ENCODE assay signal across 20 mouse cellular contexts in the genomic region with DNA sequence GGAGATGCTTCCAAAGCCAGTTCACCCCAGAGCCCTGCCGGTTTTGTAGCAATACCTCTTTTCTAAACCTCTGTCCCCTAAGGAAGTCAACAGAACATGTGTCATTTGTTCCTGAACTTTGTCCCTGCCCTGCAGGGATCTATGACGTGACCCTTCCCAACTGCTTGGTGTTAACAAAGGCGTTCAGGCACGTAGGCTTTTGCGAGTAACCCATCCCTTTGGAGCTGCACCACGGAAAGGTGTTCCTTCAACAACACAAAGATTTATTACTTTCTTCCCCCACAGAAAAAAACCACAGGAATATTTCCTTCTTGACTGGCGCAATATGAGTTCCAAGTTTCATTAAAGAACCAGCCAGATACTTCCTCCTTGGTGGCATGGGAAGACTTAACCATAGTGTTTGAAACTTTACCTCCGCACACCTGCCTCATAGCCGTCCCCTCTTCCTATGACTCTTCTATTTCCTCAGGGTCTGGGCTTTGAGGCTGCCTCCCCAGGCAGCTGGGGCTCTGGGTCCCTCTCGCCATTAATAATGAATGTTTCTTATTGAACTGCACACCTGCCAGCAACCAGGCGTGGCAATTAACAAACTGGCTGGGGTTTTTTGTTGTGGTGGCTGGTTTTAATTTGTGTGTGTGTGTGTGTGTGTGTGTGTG. TPM values are rescaled to one million over a fixed set of nuclear protein-coding genes. Genes with fewer than 3 reads are reported as not detected.
A peak's percentile ranks its signal among the peaks of the same experiment; 100 is the strongest.
DNase-seq lines count a peak whose midpoint lies in the region; ATAC-seq lines count a peak whose summit lies in the region.
"Had no signal": no experiment of that assay in that cellular context is flagged by ENCODE, and none has a peak within 500 bp of the region (broad histone marks: within the 10 kb centered on the region; RNA-seq: fewer than 3 reads in every experiment).

No protein-coding gene starts in this region.

- H3K9me3 ChIP-seq in liver, embryonic 16.5 days (replicated peaks; ENCODE audit: control insufficient read depth, low read length), result no peaks in the 10 kb centered on the region
- no peaks in the 10 kb centered on the region for H3K9me3 ChIP-seq in liver, embryonic 11.5 days (ENCODE audit: control insufficient read depth, low read length)
- no peaks in the 10 kb centered on the region for H3K9me3 ChIP-seq in intestine, embryonic 16.5 days (ENCODE audit: control insufficient read depth, low read length)
- H3K9me3 ChIP-seq: heart, embryonic 13.5 days; hindbrain, embryonic 10.5 days; liver, embryonic 15.5 days; midbrain, embryonic 12.5 days had no signal

- no peaks in the 10 kb centered on the region for H3K27me3 ChIP-seq in liver, embryonic 16.5 days (ENCODE audit: control insufficient read depth, insufficient read depth, low read depth, low read length)
- no peaks in the 10 kb centered on the region; the same call in none of the 2 replicates for H3K27me3 ChIP-seq in liver, embryonic 11.5 days (replicated peaks; ENCODE audit: control insufficient read depth, insufficient read depth, low read length)
- no peaks in the 10 kb centered on the region for H3K27me3 ChIP-seq in intestine, embryonic 16.5 days (replicated peaks; ENCODE audit: control insufficient read depth, insufficient read depth, low read length)
- H3K27me3 ChIP-seq: heart, embryonic 13.5 days had no signal

- no peak for DNase-seq in liver, embryonic 11.5 days (ENCODE audit: low spot score)
- DNase-seq in left cerebral cortex, postnatal 36 days (ENCODE audit: low spot score in 2 of 2), result no peak
- DNase-seq in cerebellum, postnatal 14 days, result no peak
- DNase-seq in adrenal gland, postnatal 25 days, result no peak
- DNase-seq: adrenal gland, adult 8-10 months; cerebellum, adult 9-10 months; embryo, embryonic 11 days; kidney, postnatal 25 days; right cerebral cortex, adult 18-20 months; thymus, adult 18-20 months had no signal

- H3K4me1 ChIP-seq in liver, embryonic 16.5 days (ENCODE audit: control insufficient read depth, low read depth, low read length), result peaks cover 10% of the 10 kb centered on the region
- peaks cover 20% of the 10 kb centered on the region for H3K4me1 ChIP-seq in liver, embryonic 11.5 days (replicated peaks; ENCODE audit: control insufficient read depth, insufficient read depth, low read length)
- H3K4me1 ChIP-seq in intestine, embryonic 16.5 days (ENCODE audit: control insufficient read depth, insufficient read depth, low read length), result peaks cover 25% of the 10 kb centered on the region

- intact Hi-C loops in left cerebral cortex, postnatal 36 days (cut with DNase I), result no loop called here

- H3K4me3 ChIP-seq in liver, embryonic 16.5 days (ENCODE audit: low read depth, low read length), result no peak overlapping the region
- H3K4me3 ChIP-seq in liver, embryonic 11.5 days (ENCODE audit: low read depth, low read length), result no peak overlapping the region
- H3K4me3 ChIP-seq in intestine, embryonic 16.5 days (ENCODE audit: low read length), result no peak overlapping the region
- H3K4me3 ChIP-seq: erythroblast, embryonic 14.5 days; heart, embryonic 13.5 days; hindbrain, embryonic 10.5 days; liver, embryonic 15.5 days; midbrain, embryonic 12.5 days; myocyte had no signal

- H3K36me3 ChIP-seq in liver, embryonic 16.5 days (ENCODE audit: control insufficient read depth, insufficient read depth), result no peaks in the 10 kb centered on the region
- no peaks in the 10 kb centered on the region for H3K36me3 ChIP-seq in liver, embryonic 11.5 days (ENCODE audit: control insufficient read depth, insufficient read depth, low read length)
- H3K36me3 ChIP-seq in intestine, embryonic 16.5 days (ENCODE audit: control insufficient read depth, insufficient read depth, low read length), result no peaks in the 10 kb centered on the region
- H3K36me3 ChIP-seq: heart, embryonic 13.5 days; hindbrain, embryonic 10.5 days; liver, embryonic 15.5 days; midbrain, embryonic 12.5 days had no signal

- WGBS in liver, embryonic 16.5 days (ENCODE audit: insufficient replicate concordance), result 30% methylated on average over 11 of the region's 11 CpGs
- 68% methylated on average over 11 of the region's 11 CpGs for WGBS in liver, embryonic 11.5 days
- WGBS in intestine, embryonic 16.5 days, result 61% methylated on average over 11 of the region's 11 CpGs

- peak; percentile 58; the same call in 1 of the 2 replicates for ATAC-seq in liver, embryonic 16.5 days (ENCODE audit: low read depth)
- ATAC-seq in liver, embryonic 11.5 days (replicated peaks; ENCODE audit: low FRiP score), result no peak
- peak; percentile 82 for ATAC-seq in intestine, embryonic 16.5 days
- peak; percentile 30 for ATAC-seq in megakaryocyte, adult 5-6 weeks (ENCODE audit: poor library complexity, severe bottlenecking)
- ATAC-seq: forebrain, embryonic 16.5 days had no signal

- H3K9ac ChIP-seq in liver, embryonic 16.5 days (ENCODE audit: low read depth, low read length), result no peak overlapping the region
- H3K9ac ChIP-seq in liver, embryonic 11.5 days (ENCODE audit: low read depth, low read length), result no peak overlapping the region
- H3K9ac ChIP-seq in intestine, embryonic 16.5 days (ENCODE audit: low read depth, low read length), result peak overlapping the region; percentile 27; the same call in 1 of the 2 replicates
- H3K9ac ChIP-seq: heart, embryonic 13.5 days; liver, embryonic 15.5 days; midbrain, embryonic 12.5 days had no signal

- no peak overlapping the region for H3K27ac ChIP-seq in liver, embryonic 16.5 days (ENCODE audit: low read length)
- no peak overlapping the region for H3K27ac ChIP-seq in liver, embryonic 11.5 days (ENCODE audit: low read depth, low read length)
- peak overlapping the region; percentile 96 for H3K27ac ChIP-seq in intestine, embryonic 16.5 days (ENCODE audit: low read length)
- H3K27ac ChIP-seq: heart, embryonic 13.5 days; hindbrain, embryonic 10.5 days; liver, embryonic 15.5 days; midbrain, embryonic 12.5 days had no signal

- no peak overlapping the region for H3K4me2 ChIP-seq in liver, embryonic 16.5 days (ENCODE audit: low read depth, low read length)
- no peak overlapping the region for H3K4me2 ChIP-seq in liver, embryonic 11.5 days
- H3K4me2 ChIP-seq in intestine, embryonic 16.5 days (ENCODE audit: low read depth, low read length), result peak overlapping the region; percentile 13; the same call in 1 of the 2 replicates
- H3K4me2 ChIP-seq: heart, embryonic 13.5 days; liver, embryonic 15.5 days; midbrain, embryonic 12.5 days had no signal

RNA-seq across cellular contexts. Expression of gene Eml4, which starts 43.0 kb away (rescaled TPM):
- 4.2 and 4.7 TPM in 2 replicates for polyA plus RNA-seq in liver, embryonic 16.5 days (2015; fragmentation: Nextera tagmentation; extraction: Ambion mirVana)
- 26.2 and 28.3 TPM in 2 replicates for polyA plus RNA-seq in liver, embryonic 11.5 days (2014; fragmentation: Nextera tagmentation; extraction: Ambion mirVana)
- polyA plus RNA-seq in intestine, embryonic 16.5 days (2015; fragmentation: Nextera tagmentation; extraction: Ambion mirVana), result 26.3 and 28.8 TPM in 2 replicates
- 28.1 and 30.8 TPM in 2 replicates for total RNA-seq in megakaryocyte, adult 5-6 weeks (2015)
- total RNA-seq in megakaryocyte, adult 5-6 weeks (2017), result 43.8 and 59.8 TPM in 2 replicates
- total RNA-seq in left cerebral cortex, postnatal 36 days (2021), result 10 to 100 TPM; 20.2 to 23.1 TPM
- 25.9 and 28.0 TPM in 2 replicates for total RNA-seq in adrenal gland, postnatal 25 days (2021)
